Mouse (Mus musculus) embryonic facial prominence, embryonic 11.5 days (tissue): Measurements from ENCODE around the gene Mag. TPM values are rescaled to one million over a fixed set of nuclear protein-coding genes. Genes with fewer than 3 reads are reported as not detected.
"Not testable (repeated sequence)": the region's sequence is repeated elsewhere in the genome, so short reads cannot be mapped to it uniquely, and the experiment has no call there.

ENCODE experiments used
- ATAC-seq: fragments of 200-750 bp; cut with Nextera tagmentation; replicated peaks from 2 replicates; pipeline ENCODE4 v1.8.0; 2017; ENCODE audit warnings: low read depth; ENCODE audit not compliant: insufficient number of reproducible peaks, low FRiP score, low TSS enrichment
- DNase-seq: peaks from one replicate; pipeline ENCODE4 v3.0.0-alpha.2; 2015; ENCODE audit warnings: low spot score
- H3K27ac ChIP-seq: fragments of 300-500 bp; sonication (generic); replicated peaks from 2 replicates; pipeline ENCODE4 v1.5.1; 2014; ENCODE audit warnings: mild to moderate bottlenecking, low read depth, low read length, control low read depth
- H3K27me3 ChIP-seq: fragments of 300-500 bp; sonication (generic); 2 replicates; pipeline ENCODE4 v1.6.1; 2014; ENCODE audit warnings: mild to moderate bottlenecking, low read length, moderate library complexity, mixed read lengths; ENCODE audit not compliant: control insufficient read depth, insufficient read depth
- H3K36me3 ChIP-seq: fragments of 300-500 bp; sonication (generic); replicated peaks from 2 replicates; pipeline ENCODE4 v1.6.1; 2014; ENCODE audit warnings: low read depth, mild to moderate bottlenecking, low read length, moderate library complexity, mixed read lengths; ENCODE audit not compliant: control insufficient read depth, insufficient read depth
- H3K4me1 ChIP-seq: fragments of 300-500 bp; sonication (generic); 2 replicates; pipeline ENCODE4 v1.6.1; 2014; ENCODE audit warnings: low read length, mixed read lengths; ENCODE audit not compliant: control insufficient read depth, insufficient read depth
- H3K4me2 ChIP-seq: fragments of 300-500 bp; sonication (generic); 2 replicates; pipeline ENCODE4 v1.6.1; 2014; ENCODE audit warnings: low read depth, mild to moderate bottlenecking, control low read depth, low read length, moderate library complexity
- H3K4me3 ChIP-seq: fragments of 300-500 bp; sonication (generic); 2 replicates; pipeline ENCODE4 v1.5.1; 2014; ENCODE audit warnings: low read depth, low read length, control low read depth
- H3K9ac ChIP-seq: fragments of 300-500 bp; sonication (generic); replicated peaks from 2 replicates; pipeline ENCODE4 v1.6.1; 2014; ENCODE audit warnings: mild to moderate bottlenecking, control low read depth, low read length
- H3K9me3 ChIP-seq: fragments of 300-500 bp; sonication (generic); replicated peaks from 2 replicates; pipeline ENCODE4 v1.6.1; 2016; ENCODE audit warnings: mild to moderate bottlenecking, low read length, inconsistent platforms, mixed read lengths; ENCODE audit not compliant: control insufficient read depth
- WGBS: fragments of 180-500 bp; shearing (Covaris S2); extraction: QIAGEN DNeasy Blood & Tissue Kit; methylation state at CpG from one replicate; pipeline ENCODE4 v1.1.7; 2014; 5-methylcytosine and 5-hydroxymethylcytosine counted together
- polyA plus RNA-seq: library from polyadenylated mRNA; unstranded; fragments of >200 nt; fragmentation: Nextera tagmentation; extraction: Ambion mirVana; gene quantifications from 2 replicates; pipeline ENCODE4 v1.2.1, GENCODE M21; 2014

Gene Mag
- polyA plus RNA-seq, 1 experiment from 2014 or later = 0.17 TPM

DNA sequence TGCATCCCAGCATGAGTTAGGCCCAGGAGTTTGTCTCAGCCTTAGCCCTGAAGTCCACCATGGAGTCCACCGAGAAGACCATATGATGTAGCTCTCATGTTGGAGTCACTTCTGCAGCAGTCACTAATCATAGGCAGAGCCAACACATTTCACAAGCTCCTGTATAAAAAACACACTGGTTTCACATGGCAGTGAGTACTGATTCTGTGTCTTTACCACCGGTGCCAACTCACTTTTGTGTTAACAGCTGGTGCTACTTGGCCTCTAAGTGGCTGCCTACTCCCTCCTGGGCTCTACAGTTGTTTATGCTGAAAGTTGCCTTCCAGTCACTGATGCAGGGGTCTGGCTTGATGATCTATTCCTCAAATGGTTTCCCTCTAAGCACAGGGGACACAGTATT, 9.9 kb upstream of the Mag start, which contains the start of gene Hamp2:
Gene Hamp2 (minus strand): TSS at position 101 of the 400 bp plus-strand sequence.
- not testable (repeated sequence) for H3K9ac ChIP-seq, H3K4me3 ChIP-seq, H3K36me3 ChIP-seq, H3K4me2 ChIP-seq, ATAC-seq, H3K27ac ChIP-seq, DNase-seq, H3K4me1 ChIP-seq, H3K9me3 ChIP-seq, H3K27me3 ChIP-seq
- 82% methylated on average over 2 of the region's 2 CpGs for WGBS

DNA sequence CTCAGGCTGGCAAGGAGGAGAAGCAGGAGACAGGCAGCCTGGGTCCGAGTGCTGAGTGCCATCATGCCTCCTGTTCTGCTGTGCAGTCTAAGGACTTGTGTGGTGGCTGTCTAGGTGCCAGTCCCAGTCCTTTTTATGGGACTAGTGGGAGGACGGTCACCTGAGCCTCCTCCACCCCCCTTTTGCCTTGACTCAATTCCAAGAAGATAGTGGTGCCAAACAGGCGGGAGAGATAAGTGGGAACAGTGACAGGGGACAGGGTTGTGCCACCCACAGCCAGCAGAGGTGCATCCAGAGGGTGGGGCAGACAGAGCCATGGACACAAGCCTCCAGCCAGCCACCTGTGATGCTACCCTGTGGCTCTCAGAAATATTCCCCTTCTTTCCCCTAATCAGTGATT, 9.4 kb upstream of the Mag start:
- Histone ChIP-seq H3K4me3 (no peak overlapping the region), H3K36me3 (no peaks in the 10 kb centered on the region), H3K4me2 (no peak overlapping the region), H3K27ac (no peak overlapping the region), H3K9ac (no peak overlapping the region), H3K27me3 (no peaks in the 10 kb centered on the region), H3K9me3 (no peaks in the 10 kb centered on the region), H3K4me1 (no peaks in the 10 kb centered on the region)
- 63% methylated on average over 3 of the region's 3 CpGs for WGBS
- DNase-seq = no peak
- ATAC-seq = no peak

DNA sequence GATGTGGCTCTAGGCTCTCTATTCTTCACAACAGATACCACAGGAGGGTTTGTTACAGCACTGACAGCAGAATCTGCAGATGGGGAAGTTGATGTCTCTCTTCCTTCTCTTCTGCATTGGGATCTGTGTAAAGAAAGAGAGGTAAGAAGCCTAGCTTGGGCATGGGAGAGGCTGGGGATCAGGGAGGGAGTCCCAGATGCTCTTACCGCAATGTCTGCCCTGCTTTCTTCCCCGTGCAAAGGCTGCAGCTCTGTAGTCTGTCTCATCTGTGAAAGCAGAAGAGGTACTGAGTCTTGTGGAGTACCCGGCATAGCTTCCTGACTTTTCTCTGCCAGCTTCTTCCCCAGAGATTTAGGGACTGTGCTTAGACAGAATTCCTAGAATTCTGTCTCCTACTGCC, 7.8 kb upstream of the Mag start:
- not testable (repeated sequence) for ATAC-seq, H3K9me3 ChIP-seq, H3K27ac ChIP-seq, DNase-seq, H3K4me3 ChIP-seq, H3K4me1 ChIP-seq, H3K36me3 ChIP-seq, H3K4me2 ChIP-seq, H3K27me3 ChIP-seq, H3K9ac ChIP-seq
- WGBS = 40% methylated on average over 3 of the region's 3 CpGs

DNA sequence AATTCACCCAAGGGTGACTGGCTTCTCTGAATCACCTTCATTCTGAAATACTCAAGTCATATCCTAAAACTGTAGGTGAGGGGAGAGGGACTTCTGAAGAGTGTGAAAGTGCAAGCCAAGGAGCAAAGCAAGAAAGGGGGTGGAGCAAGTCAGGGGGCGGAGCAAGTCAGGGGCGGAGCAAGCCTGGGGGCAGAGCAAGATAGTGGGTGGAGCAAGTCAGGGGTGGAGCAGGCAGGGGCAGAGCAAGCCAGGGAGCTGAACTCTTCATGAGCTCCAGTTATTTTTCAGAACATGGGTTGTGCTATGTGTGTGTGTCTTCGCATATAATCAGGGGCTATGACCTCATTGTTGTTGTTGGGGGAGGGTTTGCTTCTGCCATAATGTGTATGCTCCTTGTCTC, 5.5 kb upstream of the Mag start:
- no peak for DNase-seq
- Histone ChIP-seq H3K4me1 (no peaks in the 10 kb centered on the region), H3K27me3 (no peaks in the 10 kb centered on the region), H3K36me3 (no peaks in the 10 kb centered on the region), H3K4me2 (no peak overlapping the region), H3K9me3 (no peaks in the 10 kb centered on the region), H3K9ac (no peak overlapping the region), H3K27ac (no peak overlapping the region), H3K4me3 (no peak overlapping the region)
- 73% methylated on average over 3 of the region's 3 CpGs for WGBS
- ATAC-seq = no peak

DNA sequence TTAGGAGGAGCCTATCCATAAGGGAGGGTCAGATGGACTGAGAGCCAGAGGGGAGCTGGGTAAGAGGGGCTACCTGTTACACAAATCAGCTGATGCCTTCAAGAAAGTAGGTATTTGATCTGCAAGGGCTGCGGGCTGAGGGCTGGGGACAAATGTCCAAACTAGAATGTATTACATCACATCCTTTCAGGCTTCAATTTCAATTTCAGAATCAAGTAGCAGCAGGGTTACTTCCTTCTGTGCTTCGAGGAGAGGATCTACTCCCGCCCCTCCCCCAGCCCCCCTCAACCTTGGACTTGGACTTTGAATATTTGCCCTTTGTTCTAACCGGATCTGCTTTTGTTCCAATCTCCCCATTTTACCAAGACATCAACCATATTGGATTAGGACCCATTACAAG, 2.5 kb upstream of the Mag start:
- Histone ChIP-seq H3K36me3 (no peaks in the 10 kb centered on the region), H3K9ac (no peak overlapping the region), H3K4me3 (no peak overlapping the region), H3K27me3 (no peaks in the 10 kb centered on the region), H3K9me3 (no peaks in the 10 kb centered on the region), H3K4me1 (no peaks in the 10 kb centered on the region), H3K4me2 (no peak overlapping the region), H3K27ac (no peak overlapping the region)
- WGBS = 57% methylated on average over 4 of the region's 4 CpGs
- ATAC-seq (no peak), DNase-seq (no peak)

DNA sequence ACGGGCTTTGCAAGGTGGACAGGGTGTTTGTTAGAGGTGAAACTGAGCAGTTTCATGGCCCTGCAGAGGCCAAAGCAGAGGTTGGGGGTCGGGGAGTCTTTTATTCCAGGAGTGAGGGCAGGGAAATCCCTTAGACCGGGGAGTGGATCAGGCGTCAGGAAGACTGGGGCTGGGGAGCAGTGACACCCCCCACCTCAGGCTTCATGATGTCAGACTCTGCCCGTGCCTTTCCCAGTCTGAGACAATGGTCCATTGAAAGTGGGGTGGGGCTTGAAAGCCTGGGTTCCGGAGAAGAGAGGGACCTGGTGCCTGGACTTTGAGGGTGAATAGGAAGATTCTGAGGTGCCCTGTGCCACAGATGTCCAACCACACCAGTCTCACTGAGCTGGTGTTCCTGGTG, 2.0 kb upstream of the Mag start:
- no peak for ATAC-seq
- Histone ChIP-seq H3K4me1 (no peaks in the 10 kb centered on the region), H3K27me3 (no peaks in the 10 kb centered on the region), H3K9me3 (no peaks in the 10 kb centered on the region), H3K4me3 (no peak overlapping the region), H3K4me2 (no peak overlapping the region), H3K27ac (no peak overlapping the region), H3K36me3 (no peaks in the 10 kb centered on the region), H3K9ac (no peak overlapping the region)
- WGBS = 25% methylated on average over 6 of the region's 6 CpGs
- DNase-seq = no peak

DNA sequence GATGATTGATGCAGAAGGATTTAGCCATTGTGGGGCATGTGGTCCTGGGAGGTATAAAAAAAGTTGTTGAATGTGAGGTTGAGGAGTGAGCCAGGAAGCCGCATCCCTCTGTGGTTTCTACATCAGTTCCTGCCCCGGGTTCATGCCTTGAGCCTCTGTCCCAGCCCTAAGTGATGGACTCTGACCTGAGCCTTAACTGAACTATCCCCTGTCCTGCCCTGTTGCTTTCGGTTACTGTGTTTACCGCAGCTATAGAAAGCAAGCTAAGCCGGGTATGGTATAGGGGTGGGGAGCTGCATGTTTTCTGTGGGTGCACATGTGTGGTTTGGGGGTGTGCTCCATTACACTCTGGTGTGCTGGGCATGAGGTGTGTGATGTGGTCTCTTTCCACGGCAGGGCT, 4.9 kb downstream of the Mag start:
- DNase-seq = no peak
- H3K9me3 ChIP-seq = no peaks in the 10 kb centered on the region
- no peaks in the 10 kb centered on the region; the same call in 1 of the 2 replicates for H3K4me1 ChIP-seq
- no peak for ATAC-seq
- H3K9ac ChIP-seq = no peak overlapping the region
- 85% methylated on average over 6 of the region's 6 CpGs for WGBS
- no peak overlapping the region for H3K4me3 ChIP-seq
- no peaks in the 10 kb centered on the region for H3K27me3 ChIP-seq
- H3K36me3 ChIP-seq = no peaks in the 10 kb centered on the region
- H3K27ac ChIP-seq = no peak overlapping the region
- no peak overlapping the region for H3K4me2 ChIP-seq

DNA sequence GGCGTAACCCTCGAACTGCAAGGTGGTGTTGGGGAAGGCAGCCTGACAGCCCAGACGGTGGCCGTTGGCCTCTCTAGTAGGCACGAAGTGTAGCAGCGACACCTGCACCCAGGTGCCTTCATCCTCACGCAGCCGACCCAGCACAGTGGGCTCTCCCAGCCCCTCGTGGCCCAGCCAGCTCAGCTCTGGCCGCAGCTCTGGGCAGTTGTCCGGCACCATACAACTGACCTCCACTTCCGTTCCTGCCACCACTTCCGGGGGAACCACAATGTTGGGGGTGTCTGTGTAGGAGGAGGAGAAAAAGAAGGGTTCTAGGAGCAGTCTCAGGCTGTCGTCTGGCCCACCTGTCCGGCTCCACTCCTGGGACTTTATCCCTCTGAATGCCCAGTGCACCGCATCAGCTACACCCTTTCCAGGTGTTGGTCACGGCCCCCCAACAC, 5.7 kb downstream of the Mag start:
- Histone ChIP-seq H3K9ac (no peak overlapping the region), H3K4me3 (peak overlapping the region; percentile 25), H3K36me3 (no peaks in the 10 kb centered on the region), H3K4me1 (no peaks in the 10 kb centered on the region; the same call in 1 of the 2 replicates), H3K27me3 (no peaks in the 10 kb centered on the region), H3K4me2 (peak overlapping the region; percentile 58), H3K9me3 (no peaks in the 10 kb centered on the region), H3K27ac (no peak overlapping the region)
- no peak for DNase-seq
- no peak; the same call in 1 of the 2 replicates for ATAC-seq
- WGBS = 22% methylated on average over 16 of the region's 17 CpGs
